Mouse (Mus musculus): ENCODE results near the gene Taar7b. TPM values are rescaled to one million over a fixed set of nuclear protein-coding genes. Genes with fewer than 3 reads are reported as not detected.

Gene Taar7b
- total and polyA plus RNA-seq, 2 experiments from 2014 or later: not detected

DNA sequence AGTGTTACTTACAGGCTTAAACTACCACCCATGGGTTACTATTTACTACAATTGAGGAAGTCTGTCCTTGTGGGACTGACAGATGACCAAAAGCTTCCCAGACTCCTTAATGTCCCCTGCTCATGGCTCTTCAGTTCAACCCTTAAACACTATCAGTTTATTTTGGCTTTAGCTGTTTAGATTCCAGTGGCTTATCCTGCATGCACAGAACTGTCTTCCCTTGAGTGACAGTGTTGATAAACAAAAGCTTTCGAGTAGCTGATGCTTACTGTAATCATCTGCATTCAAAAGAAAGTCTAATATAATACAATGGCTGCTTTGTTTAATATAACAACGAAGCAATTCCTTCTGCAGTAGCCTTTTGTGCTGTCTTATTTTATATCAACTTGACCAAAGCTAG, 7.3 kb downstream of the Taar7b start:
- Histone ChIP-seq H3K36me3 (ENCODE audit: insufficient read depth) (no peaks in the 10 kb centered on the region), H3K9me3 (ENCODE audit: low read length) (no peaks in the 10 kb centered on the region), H3K27ac (ENCODE audit: low read depth, low read length) (no peak overlapping the region), H3K9ac (no peak overlapping the region), H3K4me3 (ENCODE audit: low read depth, low read length) (no peak overlapping the region), H3K4me2 (ENCODE audit: low read depth) (no peak overlapping the region), H3K4me1 (ENCODE audit: insufficient read depth) (no peaks in the 10 kb centered on the region), H3K27me3 (ENCODE audit: insufficient read depth, low read length) (no peaks in the 10 kb centered on the region)
- no peak for TF ChIP-seq CTCF (IDR thresholded peaks at IDR 0.05; ENCODE audit: low read depth)
- no peak for DNase-seq
- ATAC-seq: no peak
- WGBS: 38% methylated on average over 2 of the region's 2 CpGs

GRCm38 (mm10) chr10:24008143-24008542, 8.4 kb downstream of the Taar7b start:
- H3K4me1 ChIP-seq (ENCODE audit: insufficient read depth): no peaks in the 10 kb centered on the region
- no peak for TF ChIP-seq CTCF (IDR thresholded peaks at IDR 0.05; ENCODE audit: low read depth)
- WGBS: 93% methylated on average over 1 of the region's 1 CpGs

DNA sequence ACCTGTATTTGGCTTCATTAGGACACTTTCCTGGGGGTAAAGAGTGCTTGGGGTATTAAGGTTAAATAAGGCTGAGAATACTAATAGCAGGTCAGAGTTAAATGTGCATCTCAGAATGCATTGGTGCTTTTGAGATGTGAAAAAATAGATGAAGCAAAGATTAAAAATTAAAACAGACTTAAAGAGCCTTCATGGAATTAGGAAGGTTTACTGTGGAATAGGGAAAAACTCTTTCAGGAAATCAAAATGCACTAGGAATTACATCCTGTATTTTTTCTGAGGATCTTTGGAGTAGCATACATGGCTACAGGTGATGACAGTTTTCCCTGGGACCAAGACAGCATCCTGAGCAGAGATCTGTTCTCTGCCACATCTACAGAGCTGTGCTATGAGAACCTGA, 27.2 kb downstream of the Taar7b start, which contains the start of gene Taar7d:
TSS of gene Taar7d (plus strand) at position 301 of the 400 bp plus-strand sequence.
- Histone ChIP-seq H3K27me3 (ENCODE audit: insufficient read depth, low read length) (no peaks in the 10 kb centered on the region), H3K4me2 (ENCODE audit: low read depth) (no peak within 1 kb of the TSS), H3K27ac (ENCODE audit: low read depth, low read length) (no peak within 1 kb of the TSS), H3K36me3 (ENCODE audit: insufficient read depth) (no peaks in the 10 kb centered on the region), H3K4me3 (ENCODE audit: low read depth, low read length) (no peak within 1 kb of the TSS), H3K9me3 (ENCODE audit: low read length) (no peaks in the 10 kb centered on the region), H3K9ac (no peak within 1 kb of the TSS), H3K4me1 (ENCODE audit: insufficient read depth) (no peaks in the 10 kb centered on the region)
- DNase-seq: no peak
- no peak for TF ChIP-seq CTCF (IDR thresholded peaks at IDR 0.05; ENCODE audit: low read depth)
- no peak for ATAC-seq

More at GRCm38 (mm10) chr10:24008143-24008542, 8.4 kb downstream of the Taar7b start:
- no peak overlapping the region for H3K4me3 ChIP-seq (ENCODE audit: low read depth, low read length)
- H3K4me2 ChIP-seq (ENCODE audit: low read depth): no peak overlapping the region
- no peaks in the 10 kb centered on the region for H3K27me3 ChIP-seq (ENCODE audit: insufficient read depth, low read length)
- ATAC-seq (no peak), DNase-seq (no peak)
- H3K9me3 ChIP-seq (ENCODE audit: low read length): no peaks in the 10 kb centered on the region
- H3K9ac ChIP-seq: no peak overlapping the region
- H3K27ac ChIP-seq (ENCODE audit: low read depth, low read length): no peak overlapping the region
- no peaks in the 10 kb centered on the region for H3K36me3 ChIP-seq (ENCODE audit: insufficient read depth)

DNA sequence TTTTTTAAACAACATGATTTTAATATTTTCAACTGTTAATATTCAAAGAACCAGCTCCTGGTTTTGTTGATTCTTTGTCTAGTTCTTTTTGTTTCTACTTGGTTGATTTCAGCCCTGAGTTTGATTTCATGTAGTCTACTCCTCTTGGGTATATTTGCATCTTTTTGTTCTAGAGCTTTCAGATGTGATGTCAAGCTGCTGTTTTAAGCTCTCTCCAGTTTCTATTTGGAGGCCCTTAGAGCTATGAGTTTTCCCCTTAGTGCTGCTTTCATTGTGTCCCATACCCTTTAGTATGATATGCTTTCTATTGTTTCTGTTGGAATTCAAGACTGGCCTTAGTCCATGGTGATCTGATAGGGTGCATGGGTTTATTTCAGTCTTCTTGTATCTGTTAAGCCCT, 31.6 kb downstream of the Taar7b start:
- H3K27me3 ChIP-seq (ENCODE audit: insufficient read depth, low read length): no peaks in the 10 kb centered on the region
- H3K36me3 ChIP-seq (ENCODE audit: insufficient read depth): no peaks in the 10 kb centered on the region
- no peaks in the 10 kb centered on the region for H3K9me3 ChIP-seq (ENCODE audit: low read length)
- H3K4me1 ChIP-seq (ENCODE audit: insufficient read depth): no peaks in the 10 kb centered on the region
- H3K27ac ChIP-seq (ENCODE audit: low read depth, low read length): no peak overlapping the region
- ATAC-seq (no peak), DNase-seq (no peak)
- no peak for TF ChIP-seq CTCF (IDR thresholded peaks at IDR 0.05; ENCODE audit: low read depth)
- no peak overlapping the region for H3K4me2 ChIP-seq (ENCODE audit: low read depth)
- no peak overlapping the region for H3K9ac ChIP-seq
- no peak overlapping the region for H3K4me3 ChIP-seq (ENCODE audit: low read depth, low read length)

DNA sequence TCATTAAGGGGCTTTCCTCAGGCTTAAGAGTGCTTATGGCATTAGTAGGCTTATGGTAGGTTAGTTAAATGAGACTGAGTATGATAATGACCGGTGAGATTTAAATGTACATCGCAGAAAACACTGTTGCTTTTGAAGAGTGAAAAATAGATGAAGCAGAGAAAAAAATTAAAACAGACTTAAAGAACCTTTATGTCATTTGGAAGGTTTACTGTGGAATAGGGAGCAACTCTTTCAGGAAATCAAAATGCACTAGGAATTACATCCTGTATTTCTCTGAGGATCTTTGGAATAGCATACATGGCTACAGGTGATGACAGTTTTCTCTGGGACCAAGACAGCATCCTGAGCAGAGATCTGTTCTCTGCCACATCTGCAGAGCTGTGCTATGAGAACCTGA, 37.6 kb downstream of the Taar7b start, which contains the start of gene Taar7e:
TSS of gene Taar7e (plus strand) at position 301 of the 400 bp plus-strand sequence.
- no peaks in the 10 kb centered on the region for H3K27me3 ChIP-seq (ENCODE audit: insufficient read depth, low read length)
- no peak within 1 kb of the TSS for H3K4me3 ChIP-seq (ENCODE audit: low read depth, low read length)
- H3K9me3 ChIP-seq (ENCODE audit: low read length): no peaks in the 10 kb centered on the region
- H3K36me3 ChIP-seq (ENCODE audit: insufficient read depth): no peaks in the 10 kb centered on the region
- DNase-seq (no peak), ATAC-seq (no peak)
- WGBS: 90% methylated on average over 2 of the region's 2 CpGs
- no peak within 1 kb of the TSS for H3K27ac ChIP-seq (ENCODE audit: low read depth, low read length)
- H3K4me1 ChIP-seq (ENCODE audit: insufficient read depth): no peaks in the 10 kb centered on the region
- no peak for TF ChIP-seq CTCF (IDR thresholded peaks at IDR 0.05; ENCODE audit: low read depth)
- H3K9ac ChIP-seq: no peak within 1 kb of the TSS
- no peak within 1 kb of the TSS for H3K4me2 ChIP-seq (ENCODE audit: low read depth)

DNA sequence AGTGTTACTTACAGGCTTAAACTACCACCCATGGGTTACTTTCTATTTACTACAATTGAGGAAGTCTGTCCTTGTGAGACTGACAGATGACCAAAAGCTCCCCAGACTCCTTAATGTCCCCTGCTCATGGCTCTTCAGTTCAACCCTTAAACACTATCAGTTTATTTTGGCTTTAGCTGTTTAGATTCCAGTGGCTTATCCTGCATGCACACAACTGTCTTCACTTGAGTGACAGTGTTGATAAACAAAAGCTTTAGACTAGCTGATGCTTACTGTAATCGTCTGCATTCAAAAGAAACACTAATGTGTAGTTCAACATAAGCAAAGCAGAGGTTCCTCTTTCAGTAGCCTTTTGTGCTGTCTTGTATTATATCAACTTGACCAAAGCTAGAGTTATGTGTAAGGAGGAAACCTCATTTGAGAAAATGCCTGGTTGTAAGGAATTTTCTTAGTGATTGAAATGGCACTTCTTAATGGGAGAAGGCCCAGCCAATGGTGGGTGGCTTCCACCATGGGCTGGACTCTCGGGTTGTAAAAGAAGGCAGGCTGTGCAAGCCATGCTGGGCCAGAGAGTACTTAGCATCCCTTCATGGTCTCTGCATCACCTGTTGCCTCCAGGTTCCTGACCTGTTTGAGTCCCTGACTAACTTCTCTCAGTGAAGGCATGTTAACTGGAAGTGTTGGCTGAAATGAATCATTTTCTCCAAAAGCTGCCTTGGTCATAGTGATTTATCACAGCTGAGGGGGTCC, 40.6 kb downstream of the Taar7b start:
- WGBS: 51% methylated on average over 2 of the region's 2 CpGs
- no peak for TF ChIP-seq CTCF (IDR thresholded peaks at IDR 0.05; ENCODE audit: low read depth)
- no peak for ATAC-seq

DNA sequence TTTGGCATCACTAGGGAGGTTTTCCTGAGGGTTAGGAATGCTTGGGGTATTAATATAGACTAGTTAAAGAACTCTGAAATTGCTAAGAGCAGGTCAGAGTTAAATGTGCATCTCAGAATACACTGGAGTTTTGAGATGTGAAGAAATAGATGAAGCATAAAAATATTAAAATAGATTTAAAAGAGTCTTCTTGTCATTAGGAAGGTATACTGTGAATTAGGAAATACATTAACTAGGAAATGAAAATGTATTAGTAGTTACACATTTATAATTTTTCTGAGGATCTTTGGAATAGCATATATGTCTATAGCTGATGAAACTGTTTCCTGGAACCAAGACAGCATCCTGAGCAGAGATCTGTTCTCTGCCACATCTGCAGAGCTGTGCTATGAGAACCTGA, 49.5 kb downstream of the Taar7b start, which contains the start of gene Taar7f:
TSS of gene Taar7f (plus strand) at position 301 of the 400 bp plus-strand sequence.
- no peak within 1 kb of the TSS for H3K27ac ChIP-seq (ENCODE audit: low read depth, low read length)
- no peak for DNase-seq
- H3K27me3 ChIP-seq (ENCODE audit: insufficient read depth, low read length): no peaks in the 10 kb centered on the region
- no peaks in the 10 kb centered on the region for H3K36me3 ChIP-seq (ENCODE audit: insufficient read depth)
- H3K4me2 ChIP-seq (ENCODE audit: low read depth): no peak within 1 kb of the TSS
- no peak within 1 kb of the TSS for H3K9ac ChIP-seq
- H3K4me3 ChIP-seq (ENCODE audit: low read depth, low read length): no peak within 1 kb of the TSS
- TF ChIP-seq CTCF (IDR thresholded peaks at IDR 0.05; ENCODE audit: low read depth): no peak
- ATAC-seq: no peak
- no peaks in the 10 kb centered on the region for H3K4me1 ChIP-seq (ENCODE audit: insufficient read depth)
- no peaks in the 10 kb centered on the region for H3K9me3 ChIP-seq (ENCODE audit: low read length)

More for the DNA sequence above, 40.6 kb downstream of the Taar7b start:
- no peak overlapping the region for H3K27ac ChIP-seq (ENCODE audit: low read depth, low read length)
- no peaks in the 10 kb centered on the region for H3K9me3 ChIP-seq (ENCODE audit: low read length)
- no peak for DNase-seq
- no peaks in the 10 kb centered on the region for H3K4me1 ChIP-seq (ENCODE audit: insufficient read depth)
- H3K36me3 ChIP-seq (ENCODE audit: insufficient read depth): no peaks in the 10 kb centered on the region
- H3K4me3 ChIP-seq (ENCODE audit: low read depth, low read length): no peak overlapping the region
- no peak overlapping the region for H3K4me2 ChIP-seq (ENCODE audit: low read depth)
- H3K27me3 ChIP-seq (ENCODE audit: insufficient read depth, low read length): no peaks in the 10 kb centered on the region
- no peak overlapping the region for H3K9ac ChIP-seq

Other genes with a start within 250 kb of the Taar7b start
- 2,036 and 2,577 TPM in 2 replicates for gene Rps12, start 212.7 kb upstream of the Taar7b start, total RNA-seq (2014; rRNA removed)
- gene Rps12, start 212.7 kb upstream of the Taar7b start, polyA plus RNA-seq (2015; fragmentation: Nextera tagmentation; extraction: Ambion mirVana): 134 and 170 TPM in 2 replicates
- gene Slc18b1, start 203.0 kb upstream of the Taar7b start, total RNA-seq (2014; rRNA removed): 14.6 and 18.2 TPM in 2 replicates
- gene Slc18b1, start 203.0 kb upstream of the Taar7b start, polyA plus RNA-seq (2015; fragmentation: Nextera tagmentation; extraction: Ambion mirVana): 13.2 and 15.0 TPM in 2 replicates
- 0.10 TPM in 1 of 2 replicates, not detected in the other for gene Vnn3, start 148.5 kb upstream of the Taar7b start, total RNA-seq (2014; rRNA removed)
- gene Vnn3, start 148.5 kb upstream of the Taar7b start, polyA plus RNA-seq (2015; fragmentation: Nextera tagmentation; extraction: Ambion mirVana): 0.10 TPM in 1 of 2 replicates, not detected in the other
- 0.38 and 0.43 TPM in 2 replicates for gene Vnn1, start 105.3 kb upstream of the Taar7b start, total RNA-seq (2014; rRNA removed)
- 0.92 and 0.98 TPM in 2 replicates for gene Vnn1, start 105.3 kb upstream of the Taar7b start, polyA plus RNA-seq (2015; fragmentation: Nextera tagmentation; extraction: Ambion mirVana)
- gene Taar1, start 79.6 kb upstream of the Taar7b start, total RNA-seq (2014; rRNA removed): not detected in 2 replicates
- not detected in 2 replicates for gene Taar1, start 79.6 kb upstream of the Taar7b start, polyA plus RNA-seq (2015; fragmentation: Nextera tagmentation; extraction: Ambion mirVana)
- gene Taar2, start 61.4 kb upstream of the Taar7b start, total RNA-seq (2014; rRNA removed): not detected in 2 replicates
- gene Taar2, start 61.4 kb upstream of the Taar7b start, polyA plus RNA-seq (2015; fragmentation: Nextera tagmentation; extraction: Ambion mirVana): 0.15 and 0.19 TPM in 2 replicates
- not detected in 2 replicates for gene Taar3, start 50.4 kb upstream of the Taar7b start, total RNA-seq (2014; rRNA removed)
- not detected in 2 replicates for gene Taar3, start 50.4 kb upstream of the Taar7b start, polyA plus RNA-seq (2015; fragmentation: Nextera tagmentation; extraction: Ambion mirVana)
- not detected in 2 replicates for gene Taar4, start 39.4 kb upstream of the Taar7b start, total RNA-seq (2014; rRNA removed)
- not detected in 2 replicates for gene Taar4, start 39.4 kb upstream of the Taar7b start, polyA plus RNA-seq (2015; fragmentation: Nextera tagmentation; extraction: Ambion mirVana)
- gene Taar5, start 29.2 kb upstream of the Taar7b start, total RNA-seq (2014; rRNA removed): not detected in 2 replicates
- not detected in 2 replicates for gene Taar5, start 29.2 kb upstream of the Taar7b start, polyA plus RNA-seq (2015; fragmentation: Nextera tagmentation; extraction: Ambion mirVana)
- gene Taar6, start 14.3 kb upstream of the Taar7b start, total RNA-seq (2014; rRNA removed): not detected in 2 replicates
- gene Taar6, start 14.3 kb upstream of the Taar7b start, polyA plus RNA-seq (2015; fragmentation: Nextera tagmentation; extraction: Ambion mirVana): not detected in 2 replicates
- gene Taar7a, start 6.5 kb upstream of the Taar7b start, total RNA-seq (2014; rRNA removed): not detected in 2 replicates
- not detected in 2 replicates for gene Taar7a, start 6.5 kb upstream of the Taar7b start, polyA plus RNA-seq (2015; fragmentation: Nextera tagmentation; extraction: Ambion mirVana)
- gene Taar7d, start 27.3 kb downstream of the Taar7b start, total RNA-seq (2014; rRNA removed): not detected in 2 replicates
- not detected in 2 replicates for gene Taar7d, start 27.3 kb downstream of the Taar7b start, polyA plus RNA-seq (2015; fragmentation: Nextera tagmentation; extraction: Ambion mirVana)
- not detected in 2 replicates for gene Taar7e, start 37.7 kb downstream of the Taar7b start, total RNA-seq (2014; rRNA removed)
- gene Taar7e, start 37.7 kb downstream of the Taar7b start, polyA plus RNA-seq (2015; fragmentation: Nextera tagmentation; extraction: Ambion mirVana): not detected in 2 replicates
- not detected in 2 replicates for gene Taar7f, start 49.6 kb downstream of the Taar7b start, total RNA-seq (2014; rRNA removed)
- gene Taar7f, start 49.6 kb downstream of the Taar7b start, polyA plus RNA-seq (2015; fragmentation: Nextera tagmentation; extraction: Ambion mirVana): not detected in 2 replicates
- gene Taar8a, start 76.6 kb downstream of the Taar7b start, total RNA-seq (2014; rRNA removed): not detected in 2 replicates
- not detected in 2 replicates for gene Taar8a, start 76.6 kb downstream of the Taar7b start, polyA plus RNA-seq (2015; fragmentation: Nextera tagmentation; extraction: Ambion mirVana)
- not detected in 2 replicates for gene Taar8b, start 92.4 kb downstream of the Taar7b start, total RNA-seq (2014; rRNA removed)
- not detected in 2 replicates for gene Taar8b, start 92.4 kb downstream of the Taar7b start, polyA plus RNA-seq (2015; fragmentation: Nextera tagmentation; extraction: Ambion mirVana)
- gene Taar8c, start 102.0 kb downstream of the Taar7b start, total RNA-seq (2014; rRNA removed): not detected in 2 replicates
- gene Taar8c, start 102.0 kb downstream of the Taar7b start, polyA plus RNA-seq (2015; fragmentation: Nextera tagmentation; extraction: Ambion mirVana): not detected in 2 replicates
- gene Taar9, start 109.6 kb downstream of the Taar7b start, total RNA-seq (2014; rRNA removed): not detected in 2 replicates
- gene Taar9, start 109.6 kb downstream of the Taar7b start, polyA plus RNA-seq (2015; fragmentation: Nextera tagmentation; extraction: Ambion mirVana): not detected in 2 replicates
- gene Stx7, start 149.4 kb downstream of the Taar7b start, total RNA-seq (2014; rRNA removed): 160 and 169 TPM in 2 replicates
- 318 and 351 TPM in 2 replicates for gene Stx7, start 149.4 kb downstream of the Taar7b start, polyA plus RNA-seq (2015; fragmentation: Nextera tagmentation; extraction: Ambion mirVana)
- gene Moxd1, start 223.6 kb downstream of the Taar7b start, total RNA-seq (2014; rRNA removed): 5.1 and 10.2 TPM in 2 replicates
- gene Moxd1, start 223.6 kb downstream of the Taar7b start, polyA plus RNA-seq (2015; fragmentation: Nextera tagmentation; extraction: Ambion mirVana): 2.7 and 3.3 TPM in 2 replicates

Measured in forebrain, postnatal 0 days (tissue).